Mouse (Mus musculus): ENCODE measurements around the gene Hdac10. TPM values are rescaled to one million over a fixed set of nuclear protein-coding genes. Genes with fewer than 3 reads are reported as not detected.

Hdac10 gene
- polyA plus RNA-seq, 1 experiment from 2014 or later: 13.0 TPM

Small RNAs within 50 kb of the gene (microRNA-seq; reads per million reads assigned to microRNA genes)
- not detected for gene Mir7118

Other genes starting within 250 kb of the Hdac10 start
- gene Ttll8, start 174.3 kb downstream of the Hdac10 start, polyA plus RNA-seq (2014; fragmentation: Nextera tagmentation; extraction: Ambion mirVana): not detected in 2 replicates
- 0.85 and 1.4 TPM in 2 replicates for gene Mlc1, start 149.7 kb downstream of the Hdac10 start, polyA plus RNA-seq (2014; fragmentation: Nextera tagmentation; extraction: Ambion mirVana)
- gene Mov10l1, start 145.8 kb downstream of the Hdac10 start, polyA plus RNA-seq (2014; fragmentation: Nextera tagmentation; extraction: Ambion mirVana): not detected in 2 replicates
- 0.45 and 0.88 TPM in 2 replicates for gene Panx2, start 69.0 kb downstream of the Hdac10 start, polyA plus RNA-seq (2014; fragmentation: Nextera tagmentation; extraction: Ambion mirVana)
- 48.7 and 53.3 TPM in 2 replicates for gene Trabd, start 53.6 kb downstream of the Hdac10 start, polyA plus RNA-seq (2014; fragmentation: Nextera tagmentation; extraction: Ambion mirVana)
- gene Selenoo, start 39.6 kb downstream of the Hdac10 start, polyA plus RNA-seq (2014; fragmentation: Nextera tagmentation; extraction: Ambion mirVana): 23.0 TPM in 2 replicates
- gene Tubgcp6, start 5.6 kb downstream of the Hdac10 start, polyA plus RNA-seq (2014; fragmentation: Nextera tagmentation; extraction: Ambion mirVana): 21.1 and 21.8 TPM in 2 replicates
- gene Mapk12, start 12.0 kb upstream of the Hdac10 start, polyA plus RNA-seq (2014; fragmentation: Nextera tagmentation; extraction: Ambion mirVana): 15.4 and 20.3 TPM in 2 replicates
- gene Mapk11, start 20.9 kb upstream of the Hdac10 start, polyA plus RNA-seq (2014; fragmentation: Nextera tagmentation; extraction: Ambion mirVana): 33.1 and 37.4 TPM in 2 replicates
- 112 and 117 TPM in 2 replicates for gene Plxnb2, start 52.1 kb upstream of the Hdac10 start, polyA plus RNA-seq (2014; fragmentation: Nextera tagmentation; extraction: Ambion mirVana)
- 30.5 and 33.6 TPM in 2 replicates for gene Dennd6b, start 67.8 kb upstream of the Hdac10 start, polyA plus RNA-seq (2014; fragmentation: Nextera tagmentation; extraction: Ambion mirVana)
- 45.2 and 47.1 TPM in 2 replicates for gene Ppp6r2, start 82.9 kb upstream of the Hdac10 start, polyA plus RNA-seq (2014; fragmentation: Nextera tagmentation; extraction: Ambion mirVana)
- 75.7 and 90.7 TPM in 2 replicates for gene Sbf1, start 186.6 kb upstream of the Hdac10 start, polyA plus RNA-seq (2014; fragmentation: Nextera tagmentation; extraction: Ambion mirVana)
- gene Adm2, start 194.0 kb upstream of the Hdac10 start, polyA plus RNA-seq (2014; fragmentation: Nextera tagmentation; extraction: Ambion mirVana): 0.17 TPM in 1 of 2 replicates, not detected in the other
- gene Miox, start 205.7 kb upstream of the Hdac10 start, polyA plus RNA-seq (2014; fragmentation: Nextera tagmentation; extraction: Ambion mirVana): not detected in 2 replicates
- 31.8 and 35.8 TPM in 2 replicates for gene Lmf2, start 227.0 kb upstream of the Hdac10 start, polyA plus RNA-seq (2014; fragmentation: Nextera tagmentation; extraction: Ambion mirVana)
- gene Ncaph2, start 227.0 kb upstream of the Hdac10 start, polyA plus RNA-seq (2014; fragmentation: Nextera tagmentation; extraction: Ambion mirVana): 154 and 158 TPM in 2 replicates
- 6.0 and 8.8 TPM in 2 replicates for gene Sco2, start 245.1 kb upstream of the Hdac10 start, polyA plus RNA-seq (2014; fragmentation: Nextera tagmentation; extraction: Ambion mirVana)
- 1.6 and 2.0 TPM in 2 replicates for gene Tymp, start 248.3 kb upstream of the Hdac10 start, polyA plus RNA-seq (2014; fragmentation: Nextera tagmentation; extraction: Ambion mirVana)

All from neural tube, embryonic 11.5 days (tissue).